8 mouse cellular contexts compared by ENCODE assay signal in the genomic region with DNA sequence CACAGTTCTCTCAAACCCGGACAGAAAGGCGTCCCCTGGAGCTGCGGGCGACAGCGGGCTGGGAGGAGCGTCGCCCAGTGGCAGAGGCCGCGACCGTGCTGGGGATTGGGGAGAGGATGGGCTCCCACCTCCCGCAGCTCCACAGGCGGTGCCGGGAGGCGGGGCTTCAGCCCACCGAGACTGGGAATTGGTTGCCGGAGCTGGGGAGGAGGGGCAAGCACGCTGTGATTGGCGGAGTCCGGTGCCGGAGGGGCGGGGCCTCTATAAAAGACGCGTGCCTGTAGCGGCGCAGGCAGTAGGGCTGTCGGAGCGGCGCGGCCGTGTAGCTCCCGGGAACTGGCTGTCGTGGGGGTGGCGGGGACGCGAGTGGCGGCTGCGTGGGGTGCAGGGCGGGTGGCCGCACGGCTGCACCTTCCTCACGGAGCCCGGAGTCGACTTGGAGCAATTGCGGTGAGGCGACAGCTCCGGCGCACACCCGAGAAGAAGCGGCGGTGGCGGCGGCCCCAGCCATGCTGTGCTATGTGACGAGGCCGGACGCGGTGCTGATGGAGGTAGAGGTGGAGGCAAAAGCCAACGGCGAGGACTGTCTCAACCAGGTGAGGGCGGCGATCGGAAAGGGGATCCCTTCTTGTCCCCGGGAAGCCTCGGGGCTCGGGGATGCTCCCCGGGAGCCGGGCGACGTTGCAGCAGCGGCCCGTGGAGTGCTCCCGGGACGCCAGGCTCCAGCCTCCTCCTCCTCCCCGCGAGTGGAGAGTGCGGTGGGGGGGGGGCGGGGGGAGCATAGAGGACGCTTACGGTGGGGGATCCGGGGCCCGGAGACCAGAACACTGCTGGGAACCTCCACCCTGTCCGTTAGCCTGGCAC. TPM values are rescaled to one million over a fixed set of nuclear protein-coding genes. Genes with fewer than 3 reads are reported as not detected.
A peak's percentile ranks its signal among the peaks of the same experiment; 100 is the strongest.
DNase-seq lines count a peak whose midpoint lies in the region; ATAC-seq lines count a peak whose summit lies in the region.

Gene Mylip (plus strand): TSS at position 295 of the 864 bp plus-strand sequence.

- H3K9me3 ChIP-seq in hindbrain, embryonic 12.5 days (replicated peaks), result no peaks in the 10 kb centered on the region

- WGBS in hindbrain, embryonic 12.5 days, result under 1% methylated on average over 75 of the region's 81 CpGs

- DNase-seq in R1 (ENCODE audit: low read depth, low spot score), result peak; percentile 95
- peak; percentile 99 for DNase-seq in cerebellum, postnatal 14 days
- DNase-seq in frontal cortex, postnatal 14 days (ENCODE audit: low spot score in 2 of 2), result peak; percentile 96 to 99
- peak; percentile 98 to 99 for DNase-seq in layer of hippocampus, postnatal 14 days (ENCODE audit: low spot score in 2 of 2)
- DNase-seq in lung, postnatal 10 days, result peak; percentile 99
- DNase-seq in ovary, postnatal 14 days (ENCODE audit: low spot score), result peak; percentile 98
- DNase-seq in thymus, postnatal 10 days (ENCODE audit: low spot score in 2 of 2), result peak; percentile 99

- H3K4me1 ChIP-seq in hindbrain, embryonic 12.5 days, result peaks cover 29% of the 10 kb centered on the region

- H3K9ac ChIP-seq in hindbrain, embryonic 12.5 days, result peak within 1 kb of the TSS; percentile 84

- H3K27me3 ChIP-seq in hindbrain, embryonic 12.5 days, result no peaks in the 10 kb centered on the region

- H3K36me3 ChIP-seq in hindbrain, embryonic 12.5 days, result no peaks in the 10 kb centered on the region

- peak within 1 kb of the TSS; percentile 96 for H3K4me2 ChIP-seq in hindbrain, embryonic 12.5 days (replicated peaks)

- H3K27ac ChIP-seq in hindbrain, embryonic 12.5 days, result peak within 1 kb of the TSS; percentile 75

- peak; percentile 99 for ATAC-seq in hindbrain, embryonic 12.5 days (ENCODE audit: low FRiP score)

- peak within 1 kb of the TSS; percentile 79 for H3K4me3 ChIP-seq in hindbrain, embryonic 12.5 days

RNA-seq across cellular contexts. Expression of gene Mylip, which starts in this region (rescaled TPM):
- polyA plus RNA-seq in hindbrain, embryonic 12.5 days (2016; fragmentation: Nextera tagmentation; extraction: Ambion mirVana), result 15.5 and 16.7 TPM in 2 replicates
- 10 to 100 TPM; 17.7 to 22.2 TPM for total RNA-seq in layer of hippocampus, postnatal 14 days (2021)

Comparison
In these comparisons a context has a peak if more than half of its experiments do, and no peak if none do; other contexts are left out.
1. Peak in every context shown above with its lines: DNase-seq, ATAC-seq, H3K4me3 ChIP-seq and H3K27ac ChIP-seq.